Mouse (Mus musculus) cerebellum, adult 2 months (tissue): ENCODE measurements at regions not wholly inside any gene's neighbourhood (a gene's known extent, or its start where the extent isn't known, plus 50 kb on each side); places are given as distances from the start of the nearest gene placed in this dataset.

Source experiments
- DNase-seq, 2 experiments: peaks; one replicate each; pipeline ENCODE4 v3.0.0; 2021
- H3K27ac ChIP-seq: fragments of 200-500 bp; 2 replicates; pipeline ENCODE4 v1.5.1; 2012; ENCODE audit warnings: low read length, control low read depth, inconsistent platforms; ENCODE audit not compliant: insufficient read depth
- H3K27me3 ChIP-seq: fragments of 200-500 bp; 2 replicates; pipeline ENCODE4 v1.6.1; 2012; ENCODE audit warnings: inconsistent platforms, mild to moderate bottlenecking, low read length, moderate library complexity; ENCODE audit not compliant: control insufficient read depth, insufficient read depth
- H3K4me1 ChIP-seq: fragments of 200-500 bp; 2 replicates; pipeline ENCODE4 v1.6.1; 2011; ENCODE audit warnings: low read length; ENCODE audit not compliant: control insufficient read depth, insufficient read depth
- H3K4me3 ChIP-seq: fragments of 200-500 bp; replicated peaks from 2 replicates; pipeline ENCODE3; 2011; ENCODE audit warnings: mild to moderate bottlenecking, low read depth, low read length, control low read depth; ENCODE audit not compliant: insufficient read depth
- CTCF ChIP-seq: fragments of 200-500 bp; IDR thresholded peaks from 2 replicates; pipeline ENCODE4 v1.5.1; 2011; ENCODE audit warnings: low read depth, mild to moderate bottlenecking, control low read depth, low read length, moderate library complexity, borderline replicate concordance; ENCODE audit not compliant: insufficient read depth
- POLR2A ChIP-seq: fragments of 200-500 bp; IDR thresholded peaks from 2 replicates; pipeline ENCODE4 v1.6.1; 2011; ENCODE audit warnings: low read length, control low read depth, borderline replicate concordance; ENCODE audit not compliant: insufficient read depth
- WGBS: fragments of 180-500 bp; shearing (Covaris S2); methylation state at CpG from one replicate; pipeline ENCODE4 v1.1.7; 2018; 5-methylcytosine and 5-hydroxymethylcytosine counted together

GRCm38 (mm10) chr14:99772774-99773423 is 474.4 kb downstream of the Klf5 start:
- TF ChIP-seq CTCF = no peak
- TF ChIP-seq POLR2A = no peak
- WGBS = 86% methylated on average over 19 of the region's 19 CpGs
- DNase-seq = no peak
- H3K4me3 ChIP-seq = no peak overlapping the region
- H3K27me3 ChIP-seq = no peaks in the 10 kb centered on the region
- H3K27ac ChIP-seq = no peak overlapping the region
- no peaks in the 10 kb centered on the region for H3K4me1 ChIP-seq

GRCm38 (mm10) chr14:99778477-99778876 is 480.0 kb downstream of the Klf5 start:
- Histone ChIP-seq H3K27ac (no peak overlapping the region), H3K4me1 (no peaks in the 10 kb centered on the region), H3K27me3 (no peaks in the 10 kb centered on the region), H3K4me3 (no peak overlapping the region)
- TF ChIP-seq POLR2A (no peak), CTCF (no peak)
- WGBS = 56% methylated on average over 8 of the region's 8 CpGs
- DNase-seq = no peak

- Histone ChIP-seq H3K4me3 (no peak overlapping the region), H3K4me1 (no peaks in the 10 kb centered on the region), H3K27ac (no peak overlapping the region), H3K27me3 (no peaks in the 10 kb centered on the region)
- TF ChIP-seq POLR2A (no peak), CTCF (no peak)
- no peak for DNase-seq
- 82% methylated on average over 4 of the region's 4 CpGs for WGBS
These were observed 480.5 kb downstream of the Klf5 start for GRCm38 (mm10) chr14:99778957-99779356.

- Histone ChIP-seq H3K27ac (no peak overlapping the region), H3K27me3 (no peaks in the 10 kb centered on the region), H3K4me3 (no peak overlapping the region), H3K4me1 (no peaks in the 10 kb centered on the region)
- DNase-seq = no peak
- WGBS = 90% methylated on average over 1 of the region's 1 CpGs
- TF ChIP-seq CTCF (no peak), POLR2A (no peak)
These were observed 485.2 kb downstream of the Klf5 start for GRCm38 (mm10) chr14:99783646-99784045.

- no peak for TF ChIP-seq CTCF
- no peak for TF ChIP-seq POLR2A
- 86% methylated on average over 5 of the region's 5 CpGs for WGBS
- no peak for DNase-seq
These were observed 486.6 kb downstream of the Klf5 start for GRCm38 (mm10) chr14:99785106-99785505.

GRCm38 (mm10) chr14:99786367-99786766 is 487.9 kb downstream of the Klf5 start:
- TF ChIP-seq CTCF (no peak), POLR2A (no peak)
- WGBS = 87% methylated on average over 1 of the region's 1 CpGs
- H3K27ac ChIP-seq = no peak overlapping the region
- no peaks in the 10 kb centered on the region for H3K27me3 ChIP-seq
- H3K4me3 ChIP-seq = no peak overlapping the region
- H3K4me1 ChIP-seq = no peaks in the 10 kb centered on the region
- no peak for DNase-seq

More at GRCm38 (mm10) chr14:99785106-99785505, 486.6 kb downstream of the Klf5 start:
- no peak overlapping the region for H3K4me3 ChIP-seq
- H3K27me3 ChIP-seq = no peaks in the 10 kb centered on the region
- H3K27ac ChIP-seq = no peak overlapping the region
- H3K4me1 ChIP-seq = no peaks in the 10 kb centered on the region

GRCm38 (mm10) chr14:99788185-99788584 is 489.7 kb downstream of the Klf5 start:
- DNase-seq = no peak
- Histone ChIP-seq H3K27ac (no peak overlapping the region), H3K4me1 (no peaks in the 10 kb centered on the region), H3K4me3 (no peak overlapping the region), H3K27me3 (no peaks in the 10 kb centered on the region)
- no peak for TF ChIP-seq POLR2A
- 87% methylated on average over 3 of the region's 3 CpGs for WGBS

- no peak overlapping the region for H3K27ac ChIP-seq
- 69% methylated on average over 4 of the region's 4 CpGs for WGBS
- TF ChIP-seq POLR2A (no peak), CTCF (no peak)
- no peaks in the 10 kb centered on the region for H3K27me3 ChIP-seq
- no peak overlapping the region for H3K4me3 ChIP-seq
- DNase-seq = no peak
- no peaks in the 10 kb centered on the region for H3K4me1 ChIP-seq
These were observed 488.2 kb downstream of the Klf12 start for GRCm38 (mm10) chr14:99796293-99796692.

- Histone ChIP-seq H3K27ac (no peak overlapping the region), H3K4me3 (no peak overlapping the region), H3K4me1 (no peaks in the 10 kb centered on the region), H3K27me3 (no peaks in the 10 kb centered on the region)
- DNase-seq = no peak
- TF ChIP-seq CTCF (no peak), POLR2A (no peak)
- 54% methylated on average over 1 of the region's 1 CpGs for WGBS
These were observed 478.4 kb downstream of the Klf12 start for GRCm38 (mm10) chr14:99806052-99806451.
